ENCODE assay signal across 8 mouse cellular contexts in the genomic region with DNA sequence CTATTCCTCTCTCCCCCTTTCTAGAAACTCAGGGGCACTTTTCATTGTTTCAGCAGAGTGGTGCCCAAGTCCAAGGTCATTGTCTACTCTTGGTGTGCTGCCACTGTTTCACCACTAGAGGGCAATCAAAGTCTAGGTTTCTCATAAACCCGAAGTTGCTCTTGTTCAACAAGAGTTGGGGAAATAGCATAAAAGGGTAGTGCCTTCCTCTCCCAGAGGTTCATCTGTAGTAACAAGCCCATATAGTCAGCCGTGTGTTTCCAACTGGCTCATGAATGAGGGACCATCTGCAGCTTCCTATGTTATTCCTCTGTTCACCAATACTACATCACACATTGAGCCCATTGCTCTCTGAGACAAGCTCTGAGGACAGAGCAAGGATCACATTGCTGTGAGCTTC.
A peak's percentile ranks its signal among the peaks of the same experiment; 100 is the strongest.
DNase-seq lines count a peak whose midpoint lies in the region; ATAC-seq and TF ChIP-seq lines count a peak whose summit lies in the region.

No protein-coding gene starts in this region.

- H3K4me2 ChIP-seq in heart, postnatal 0 days (ENCODE audit: low read depth, low read length): no peak overlapping the region
- no peak overlapping the region for H3K4me2 ChIP-seq in liver, embryonic 14.5 days (ENCODE audit: low read depth)

- no peaks in the 10 kb centered on the region for H3K36me3 ChIP-seq in heart, postnatal 0 days (replicated peaks; ENCODE audit: control insufficient read depth, insufficient read depth, low read length)
- no peaks in the 10 kb centered on the region for H3K36me3 ChIP-seq in liver, embryonic 14.5 days (replicated peaks; ENCODE audit: control insufficient read depth, insufficient read depth, low read depth)

- H3K4me3 ChIP-seq in heart, postnatal 0 days (ENCODE audit: low read depth, low read length): no peak overlapping the region
- H3K4me3 ChIP-seq in liver, embryonic 14.5 days (ENCODE audit: insufficient read depth in 1 of 2, low read depth in 2 of 2, low read length in 2 of 2): no peak overlapping the region

- 11% methylated on average over 2 of the region's 2 CpGs for WGBS in heart, postnatal 0 days
- WGBS in liver, embryonic 14.5 days (ENCODE audit: insufficient replicate concordance): 3% methylated on average over 2 of the region's 2 CpGs

- H3K4me1 ChIP-seq in heart, postnatal 0 days (ENCODE audit: control insufficient read depth, insufficient read depth): no peaks in the 10 kb centered on the region
- no peaks in the 10 kb centered on the region for H3K4me1 ChIP-seq in liver, embryonic 14.5 days (replicated peaks; ENCODE audit: control insufficient read depth in 2 of 2, insufficient read depth in 2 of 2, low read length in 1 of 2)

- no peaks in the 10 kb centered on the region for H3K27me3 ChIP-seq in heart, postnatal 0 days (ENCODE audit: control insufficient read depth, insufficient read depth, low read length)
- no peaks in the 10 kb centered on the region for H3K27me3 ChIP-seq in liver, embryonic 14.5 days (ENCODE audit: control insufficient read depth, insufficient read depth, low read length)

- peak; percentile 85 for TF ChIP-seq CTCF in heart, postnatal 0 days (IDR thresholded peaks at IDR 0.05; ENCODE audit: low read depth)
- TF ChIP-seq CTCF in liver, embryonic 14.5 days (IDR thresholded peaks at IDR 0.05; ENCODE audit: low read depth): peak; percentile 71

- 0 out of 2 replicates have a peak, but pooled peaks have one; percentile 14 for ATAC-seq in heart, postnatal 0 days (ENCODE audit: insufficient read depth, low read depth)
- no peak for ATAC-seq in liver, embryonic 14.5 days (ENCODE audit: insufficient read depth)
- ATAC-seq in megakaryocyte, adult 5-6 weeks (ENCODE audit: poor library complexity, severe bottlenecking): no peak

- no peak overlapping the region for H3K27ac ChIP-seq in heart, postnatal 0 days (ENCODE audit: low read depth)
- no peak overlapping the region for H3K27ac ChIP-seq in liver, embryonic 14.5 days

- no peak overlapping the region for H3K9ac ChIP-seq in heart, postnatal 0 days (replicated peaks; ENCODE audit: low read depth, low read length)
- no peak overlapping the region for H3K9ac ChIP-seq in liver, embryonic 14.5 days (replicated peaks)

- no peaks in the 10 kb centered on the region for H3K9me3 ChIP-seq in heart, postnatal 0 days (replicated peaks; ENCODE audit: control insufficient read depth, low read length)
- H3K9me3 ChIP-seq in liver, embryonic 14.5 days (ENCODE audit: control insufficient read depth, low read length): no peaks in the 10 kb centered on the region

- TF ChIP-seq EP300 in heart, postnatal 0 days (IDR thresholded peaks at IDR 0.05; ENCODE audit: low read depth): no peak
- no peak for TF ChIP-seq EP300 in liver, embryonic 14.5 days (IDR thresholded peaks at IDR 0.05; ENCODE audit: low read depth)

- peak; percentile 70 for DNase-seq in 3T3-L1 (ENCODE audit: low read depth, low spot score)
- peak; percentile 1 for DNase-seq in MEL-GATA-1-ER (ENCODE audit: extremely low read depth, low read depth)
- peak; percentile 16 to 49 for DNase-seq in cerebellum, postnatal 25 days
- peak; percentile 76 for DNase-seq in heart, postnatal 0 days (ENCODE audit: low spot score)
- peak; percentile 39 to 51 for DNase-seq in kidney, postnatal 4 days
- peak in 1 of 3 experiments; percentile 6 for DNase-seq in liver, embryonic 14.5 days (ENCODE audit: low read depth in 3 of 3, low spot score in 3 of 3)
- peak; percentile 51 for DNase-seq in ovary, postnatal 14 days (ENCODE audit: low spot score)
